Mouse (Mus musculus): ENCODE measurements around the gene Duxf3. TPM values are rescaled to one million over a fixed set of nuclear protein-coding genes. Genes with fewer than 3 reads are reported as not detected.
A peak's percentile ranks its signal among the peaks of the same experiment; 100 is the strongest.
"Not testable (repeated sequence)": the region's sequence is repeated elsewhere in the genome, so short reads cannot be mapped to it uniquely, and the experiment has no call there.

Gene Duxf3
- total RNA-seq (2012; rRNA removed) (not detected in 2 replicates), polyA plus RNA-seq (2012; ENCODE audit: insufficient read depth in 1 of 2, insufficient read length in 2 of 2, low read depth in 1 of 2, low replicate concordance in 2 of 2, missing spikeins in 1 of 2) (not detected)

DNA sequence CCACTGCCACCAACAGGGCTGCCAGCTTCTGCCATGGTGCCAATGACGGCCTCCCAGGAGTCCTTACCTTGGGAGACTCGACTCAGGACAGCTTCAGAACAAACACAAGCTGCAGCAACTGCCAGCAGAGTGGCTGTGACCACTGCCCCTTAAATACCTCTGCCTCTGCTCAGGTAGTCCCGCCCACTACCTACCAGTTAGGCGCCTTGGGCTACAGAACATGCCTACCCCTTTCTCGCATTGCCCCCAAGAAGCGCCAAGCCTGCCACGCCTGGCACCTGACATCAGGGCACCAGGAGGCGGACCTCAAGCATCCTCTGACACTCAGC is at the start of gene Duxf3:
Gene Duxf3 (minus strand): TSS at position 35 of the 329 bp plus-strand sequence.
- not testable (repeated sequence) for H3K27me3 ChIP-seq (ENCODE audit: control insufficient read depth in 1 of 2, insufficient read depth in 2 of 2, low read length in 2 of 2); H3K4me1 ChIP-seq (ENCODE audit: control insufficient read depth in 1 of 2, insufficient read depth in 2 of 2, low read length in 2 of 2); H3K27ac ChIP-seq (ENCODE audit: control insufficient read depth, low read depth, low read length); H3K36me3 ChIP-seq (ENCODE audit: control insufficient read depth in 1 of 2, insufficient read depth in 2 of 2, low read length in 2 of 2); H3K9me3 ChIP-seq (replicated peaks; ENCODE audit: insufficient read depth, low read length); H3K79me2 ChIP-seq (ENCODE audit: control insufficient read depth, insufficient read depth, low read length, poor library complexity); H3K9ac ChIP-seq (ENCODE audit: control insufficient read depth, low read depth, low read length, poor library complexity, severe bottlenecking); H3K4me3 ChIP-seq (ENCODE audit: control insufficient read depth in 1 of 2, insufficient read depth in 1 of 2, low read depth in 2 of 2, low read length in 2 of 2); DNase-seq (ENCODE audit: low read depth, low spot score)

DNA sequence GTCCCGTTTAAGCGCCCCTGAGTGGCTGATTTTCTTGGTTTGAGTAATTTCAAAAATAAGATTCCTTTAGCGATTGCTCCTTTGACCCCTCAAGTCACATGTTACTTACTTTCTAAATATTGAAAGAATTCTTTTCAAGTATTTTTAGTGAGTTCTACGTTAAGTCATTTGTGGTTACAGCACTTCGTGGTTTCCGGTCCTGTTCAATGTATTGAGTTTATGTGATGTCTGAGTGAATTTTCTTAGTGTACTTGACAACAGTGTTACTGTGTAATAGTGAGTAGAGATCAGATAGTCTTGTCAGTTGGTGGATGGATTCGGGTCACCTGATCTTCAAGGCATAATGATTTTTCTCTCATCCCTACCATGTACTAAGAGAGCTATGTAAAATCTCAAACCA is 49.8 kb upstream of the Duxf3 start:
- Histone ChIP-seq H3K27me3 (ENCODE audit: control insufficient read depth in 1 of 2, insufficient read depth in 2 of 2, low read length in 2 of 2) (no peaks in the 10 kb centered on the region), H3K79me2 (ENCODE audit: control insufficient read depth, insufficient read depth, low read length, poor library complexity) (no peaks in the 10 kb centered on the region), H3K4me3 (ENCODE audit: control insufficient read depth in 1 of 2, insufficient read depth in 1 of 2, low read depth in 2 of 2, low read length in 2 of 2) (no peak overlapping the region), H3K9me3 (replicated peaks; ENCODE audit: insufficient read depth, low read length) (no peaks in the 10 kb centered on the region), H3K36me3 (ENCODE audit: control insufficient read depth in 1 of 2, insufficient read depth in 2 of 2, low read length in 2 of 2) (peaks cover 0 to 5% of the 10 kb centered on the region in 2 experiments; a peak in 2 of 4 replicates), H3K27ac (ENCODE audit: control insufficient read depth, low read depth, low read length) (no peak overlapping the region), H3K9ac (ENCODE audit: control insufficient read depth, low read depth, low read length, poor library complexity, severe bottlenecking) (no peak overlapping the region), H3K4me1 (ENCODE audit: control insufficient read depth in 1 of 2, insufficient read depth in 2 of 2, low read length in 2 of 2) (no peaks in the 10 kb centered on the region)
- DNase-seq (ENCODE audit: low read depth, low spot score), result no peak
- no peak for TF ChIP-seq TBP (IDR thresholded peaks at IDR 0.05; ENCODE audit: low read depth, low read length)
- no peak for TF ChIP-seq ETS1 (IDR thresholded peaks at IDR 0.05; ENCODE audit: low read depth, low read length)
- no peak for TF ChIP-seq NRF1 (IDR thresholded peaks at IDR 0.05; ENCODE audit: insufficient read depth, low read depth, low read length, poor library complexity, severe bottlenecking)
- TF ChIP-seq USF2 (IDR thresholded peaks at IDR 0.05; ENCODE audit: borderline replicate concordance in 1 of 2, insufficient read depth in 1 of 2, low read depth in 1 of 2, low read length in 2 of 2), result no peak
- TF ChIP-seq ZNF384 (IDR thresholded peaks at IDR 0.05; ENCODE audit: low read depth, low read length), result no peak
- TF ChIP-seq EP300 (IDR thresholded peaks at IDR 0.05; ENCODE audit: low read depth in 1 of 2, low read length in 2 of 2), result no peak
- no peak for TF ChIP-seq ZC3H11A (IDR thresholded peaks at IDR 0.05; ENCODE audit: low read depth, low read length)
- TF ChIP-seq RAD21 (IDR thresholded peaks at IDR 0.05; ENCODE audit: low read depth, low read length), result no peak
- no peak for TF ChIP-seq MEF2A (IDR thresholded peaks at IDR 0.05; ENCODE audit: extremely low read depth, insufficient replicate concordance, low read depth, low read length, poor library complexity, severe bottlenecking)

DNA sequence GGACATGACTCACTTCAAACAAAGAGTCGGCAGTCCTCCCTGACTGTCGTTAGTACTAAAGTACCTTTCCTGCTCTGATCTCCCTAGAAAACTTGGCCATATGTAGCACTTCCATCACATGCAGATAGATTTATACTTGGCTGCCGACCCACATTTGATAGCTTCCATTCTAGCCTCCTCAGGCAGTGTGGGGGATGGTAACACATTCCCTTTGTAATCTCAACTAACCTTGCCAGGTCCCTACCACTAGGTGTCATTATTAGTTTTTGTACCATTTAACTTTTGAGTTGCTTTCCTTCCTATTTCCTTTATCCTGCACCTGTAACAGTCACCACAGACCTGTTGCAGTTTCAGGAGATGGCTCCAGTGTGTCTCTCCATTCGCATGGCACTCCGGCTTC is 26.0 kb upstream of the Duxf3 start:
- H3K27ac ChIP-seq (ENCODE audit: control insufficient read depth, low read depth, low read length), result no peak overlapping the region
- H3K27me3 ChIP-seq (ENCODE audit: control insufficient read depth in 1 of 2, insufficient read depth in 2 of 2, low read length in 2 of 2), result no peaks in the 10 kb centered on the region
- H3K79me2 ChIP-seq (ENCODE audit: control insufficient read depth, insufficient read depth, low read length, poor library complexity), result peaks cover 2% of the 10 kb centered on the region
- H3K36me3 ChIP-seq (ENCODE audit: control insufficient read depth in 1 of 2, insufficient read depth in 2 of 2, low read length in 2 of 2), result peaks cover 6 to 13% of the 10 kb centered on the region in 2 experiments
- DNase-seq (ENCODE audit: low read depth, low spot score), result peak; percentile 30
- no peak overlapping the region for H3K4me3 ChIP-seq (ENCODE audit: control insufficient read depth in 1 of 2, insufficient read depth in 1 of 2, low read depth in 2 of 2, low read length in 2 of 2)
- peaks cover 0 to 4% of the 10 kb centered on the region in 2 experiments; a peak in 2 of 4 replicates for H3K4me1 ChIP-seq (ENCODE audit: control insufficient read depth in 1 of 2, insufficient read depth in 2 of 2, low read length in 2 of 2)
- no peak overlapping the region for H3K9ac ChIP-seq (ENCODE audit: control insufficient read depth, low read depth, low read length, poor library complexity, severe bottlenecking)
- TF ChIP-seq MAFK (IDR thresholded peaks at IDR 0.05; ENCODE audit: borderline replicate concordance, low read depth, low read length) (no peak), SMC3 (IDR thresholded peaks at IDR 0.05; ENCODE audit: low read depth, low read length) (peak; percentile 34; the same call in 1 of the 2 replicates), CHD1 (IDR thresholded peaks at IDR 0.05; ENCODE audit: low read depth, low read length) (no peak), JUND (IDR thresholded peaks at IDR 0.05; ENCODE audit: low read depth, low read length) (no peak), UBTF (IDR thresholded peaks at IDR 0.05; ENCODE audit: borderline replicate concordance, insufficient read depth, low read depth, low read length) (no peak), CTCF (IDR thresholded peaks at IDR 0.05 in 2 of 3, conservative IDR thresholded peaks at IDR 0.05 in 1 of 3; ENCODE audit: control insufficient read depth in 1 of 3, insufficient read depth in 1 of 3, low read depth in 2 of 3, low read length in 3 of 3, poor library complexity in 1 of 3, severe bottlenecking in 1 of 3) (peak in 2 of 3 experiments; percentile 20 to 50; a peak in 4 of 6 replicates), CHD2 (IDR thresholded peaks at IDR 0.05; ENCODE audit: low read length) (no peak), POLR2A (IDR thresholded peaks at IDR 0.05; ENCODE audit: control insufficient read depth in 1 of 2, insufficient read depth in 1 of 2, low read depth in 1 of 2, low read length in 2 of 2, poor library complexity in 1 of 2) (no peak), SIN3A (IDR thresholded peaks at IDR 0.05; ENCODE audit: low read length) (no peak), USF2 (IDR thresholded peaks at IDR 0.05; ENCODE audit: borderline replicate concordance in 1 of 2, insufficient read depth in 1 of 2, low read depth in 1 of 2, low read length in 2 of 2) (no peak), TAL1 (IDR thresholded peaks at IDR 0.05; ENCODE audit: low read length) (no peak), GATA1 (IDR thresholded peaks at IDR 0.05; ENCODE audit: low read depth, low read length) (no peak), KAT2A (conservative IDR thresholded peaks at IDR 0.05; ENCODE audit: low read depth, low read length) (no peak), ZKSCAN1 (IDR thresholded peaks at IDR 0.05; ENCODE audit: low read depth, low read length) (no peak), RAD21 (IDR thresholded peaks at IDR 0.05; ENCODE audit: low read depth, low read length) (peak; percentile 35), HCFC1 (IDR thresholded peaks at IDR 0.05; ENCODE audit: low read depth, low read length) (no peak)
- H3K9me3 ChIP-seq (replicated peaks; ENCODE audit: insufficient read depth, low read length), result no peaks in the 10 kb centered on the region
